Comparison of ENCODE assay signal across 19 mouse cellular contexts in the genomic region with DNA sequence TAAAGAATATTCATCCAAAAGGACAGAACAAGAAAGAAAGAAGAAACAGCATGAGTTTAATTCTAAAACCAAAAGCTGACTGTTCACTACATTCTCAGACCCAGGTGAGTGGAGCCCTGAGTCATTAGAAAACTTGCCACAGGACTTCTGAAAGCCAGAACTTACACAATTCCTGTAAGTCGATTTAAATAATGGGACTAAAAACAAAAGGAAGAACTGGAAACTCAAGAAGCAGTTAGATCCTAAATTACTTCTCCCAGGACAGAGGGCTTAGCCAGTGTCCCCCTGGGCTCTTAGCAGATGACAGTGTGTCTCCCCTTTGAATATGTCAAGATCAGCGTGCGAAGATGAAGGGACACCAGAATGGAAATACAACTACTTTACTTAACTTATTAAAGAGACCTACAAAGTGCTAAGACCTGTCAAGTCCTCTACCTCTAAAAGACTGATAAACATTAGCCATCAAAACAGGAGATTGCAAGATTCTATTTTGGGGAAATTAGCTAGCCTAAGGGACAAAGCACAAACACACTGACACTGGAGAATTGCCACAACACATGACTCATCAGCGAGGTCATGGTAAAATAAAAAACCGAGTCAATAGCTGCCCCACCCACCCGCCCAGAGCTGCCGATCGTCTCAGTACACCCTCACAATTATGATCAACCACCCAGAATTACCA. TPM values are rescaled to one million over a fixed set of nuclear protein-coding genes. Genes with fewer than 3 reads are reported as not detected.
DNase-seq lines count a peak whose midpoint lies in the region; ATAC-seq lines count a peak whose summit lies in the region.
"Had no signal": no experiment of that assay in that cellular context is flagged by ENCODE, and none has a peak within 500 bp of the region (broad histone marks: within the 10 kb centered on the region; RNA-seq: fewer than 3 reads in every experiment).

No protein-coding gene starts in this region.

- no peak for ATAC-seq in kidney, embryonic 15.5 days (replicated peaks; ENCODE audit: low FRiP score)
- ATAC-seq: midbrain, embryonic 15.5 days had no signal

- peak; percentile 56 to 69 for DNase-seq in heart, adult 18-20 months
- DNase-seq in heart, adult 11 months, result no peak
- DNase-seq in 3T3-L1 (ENCODE audit: low read depth, low spot score) (peak; percentile 87), adipocyte (ENCODE audit: low spot score) (peak; percentile 70)
- DNase-seq in gastrocnemius, postnatal 25 days, result peak; percentile 24
- DNase-seq in right cerebral cortex, postnatal 25 days, result no peak
- no peak for DNase-seq in cerebellum, postnatal 36 days
- DNase-seq: kidney, adult 9 months; liver, embryonic 13.5 days; lung, postnatal 4 days; thymus, postnatal 36 days had no signal

- H3K27me3 ChIP-seq in kidney, embryonic 15.5 days, result no peaks in the 10 kb centered on the region
- H3K27me3 ChIP-seq: embryonic facial prominence, embryonic 12.5 days; forebrain, embryonic 12.5 days; liver, embryonic 13.5 days; midbrain, embryonic 15.5 days; neural tube, embryonic 12.5 days; stomach, embryonic 15.5 days had no signal

- H3K36me3 ChIP-seq in kidney, embryonic 15.5 days, result no peaks in the 10 kb centered on the region
- H3K36me3 ChIP-seq: embryonic facial prominence, embryonic 12.5 days; forebrain, embryonic 12.5 days; G1E; liver, embryonic 13.5 days; midbrain, embryonic 15.5 days; neural tube, embryonic 12.5 days; stomach, embryonic 15.5 days had no signal

- no peaks in the 10 kb centered on the region for H3K4me1 ChIP-seq in kidney, embryonic 15.5 days
- H3K4me1 ChIP-seq: forebrain, embryonic 12.5 days; liver, embryonic 13.5 days; midbrain, embryonic 15.5 days; neural tube, embryonic 12.5 days; stomach, embryonic 15.5 days had no signal

- no peak overlapping the region for H3K4me2 ChIP-seq in kidney, embryonic 15.5 days
- H3K4me2 ChIP-seq: embryonic facial prominence, embryonic 12.5 days; forebrain, embryonic 12.5 days; liver, embryonic 13.5 days; midbrain, embryonic 15.5 days; neural tube, embryonic 12.5 days; stomach, embryonic 15.5 days had no signal

- H3K9me3 ChIP-seq in kidney, embryonic 15.5 days (replicated peaks), result no peaks in the 10 kb centered on the region
- H3K9me3 ChIP-seq: embryonic facial prominence, embryonic 12.5 days; forebrain, embryonic 12.5 days; G1E; liver, embryonic 13.5 days; midbrain, embryonic 15.5 days; neural tube, embryonic 12.5 days; stomach, embryonic 15.5 days had no signal

- no peak overlapping the region for H3K4me3 ChIP-seq in kidney, embryonic 15.5 days (replicated peaks)
- H3K4me3 ChIP-seq: embryonic facial prominence, embryonic 12.5 days; forebrain, embryonic 12.5 days; liver, embryonic 13.5 days; midbrain, embryonic 15.5 days; neural tube, embryonic 12.5 days; stomach, embryonic 15.5 days had no signal

- H3K27ac ChIP-seq in kidney, embryonic 15.5 days, result no peak overlapping the region
- H3K27ac ChIP-seq: embryonic facial prominence, embryonic 12.5 days; forebrain, embryonic 12.5 days; liver, embryonic 13.5 days; midbrain, embryonic 15.5 days; neural tube, embryonic 12.5 days; stomach, embryonic 15.5 days had no signal

- H3K9ac ChIP-seq in kidney, embryonic 15.5 days, result no peak overlapping the region
- H3K9ac ChIP-seq: embryonic facial prominence, embryonic 12.5 days; forebrain, embryonic 12.5 days; liver, embryonic 13.5 days; midbrain, embryonic 15.5 days; neural tube, embryonic 12.5 days; stomach, embryonic 15.5 days had no signal

- WGBS in kidney, embryonic 15.5 days, result 85% methylated on average over 8 of the region's 8 CpGs

RNA-seq across cellular contexts. Expression of a gene that starts 18.0 kb away (rescaled TPM):
- total RNA-seq in heart, adult 18-20 months (2021), result under 1 TPM in 1 of 2 experiments, not detected in 1; 0.64 TPM
- 1 to 10 TPM; 1.7 to 2.4 TPM for total RNA-seq in gastrocnemius, postnatal 25 days (2021)
- polyA plus RNA-seq in kidney, embryonic 15.5 days (2015; fragmentation: Nextera tagmentation; extraction: Ambion mirVana), result 1.2 and 1.7 TPM in 2 replicates
- total RNA-seq: G1E had no signal
- polyA plus RNA-seq: C2C12; G1E; liver, embryonic 13.5 days had no signal

Comparison
In these comparisons a context has a peak if more than half of its experiments do, and no peak if none do; other contexts are left out.
1. DNase-seq: peak in heart, adult 18-20 months (2 of 2), 3T3-L1 (single experiment), adipocyte (single experiment) and gastrocnemius, postnatal 25 days (single experiment); none in heart, adult 11 months (single experiment), right cerebral cortex, postnatal 25 days (single experiment) and cerebellum, postnatal 36 days (0 of 2).